Mouse (Mus musculus): ENCODE measurements around the gene Kif3a. TPM values are rescaled to one million over a fixed set of nuclear protein-coding genes. Genes with fewer than 3 reads are reported as not detected.

The Kif3a gene
- polyA plus RNA-seq, 1 experiment from 2014 or later, result 38.6 TPM

DNA sequence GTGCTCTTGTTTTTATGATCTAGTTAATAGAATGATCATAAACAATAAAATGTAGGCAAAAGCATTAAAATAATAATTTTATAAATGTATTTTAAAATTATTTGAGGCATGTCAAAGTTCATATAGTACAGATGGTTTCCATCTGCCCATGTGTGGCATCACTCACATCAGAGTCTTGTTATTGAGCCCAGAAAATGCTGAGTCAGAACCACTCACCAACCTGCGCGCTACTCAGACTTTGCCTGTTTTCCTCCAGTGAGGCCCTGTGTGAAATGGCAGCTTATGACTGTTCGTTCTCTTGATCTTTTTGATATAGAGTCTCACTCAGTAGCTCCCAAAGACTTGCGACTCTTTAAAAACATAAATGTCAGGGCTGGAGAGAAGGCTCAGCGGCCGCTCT, 18.3 kb downstream of the Kif3a start:
- 70% methylated on average over 6 of the region's 6 CpGs for WGBS (ENCODE audit: insufficient replicate concordance)
- Histone ChIP-seq H3K36me3 (ENCODE audit: control insufficient read depth, insufficient read depth, low read length) (peaks cover 10% of the 10 kb centered on the region; the same call in 1 of the 2 replicates), H3K27ac (ENCODE audit: low read depth, low read length) (no peak overlapping the region)

DNA sequence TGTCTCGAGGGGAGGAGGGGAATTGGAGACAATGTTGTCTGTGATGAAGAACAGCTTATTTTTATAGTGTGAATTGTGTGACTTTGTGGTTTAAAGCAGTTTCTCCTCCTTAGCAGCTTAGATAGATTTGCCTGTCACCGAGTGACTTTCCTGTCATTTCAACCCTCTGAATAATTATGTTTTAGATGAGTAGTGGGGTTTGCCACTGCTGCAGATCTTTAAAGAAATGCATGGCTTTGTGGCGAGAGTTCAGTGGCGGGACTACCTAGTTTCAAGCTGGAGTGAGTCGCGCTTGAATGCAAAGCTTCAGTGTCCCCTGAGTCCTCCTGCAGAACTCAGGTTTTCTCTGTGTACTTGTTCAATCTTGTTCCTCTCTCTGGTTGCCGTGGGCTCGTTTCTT, 21.1 kb downstream of the Kif3a start:
- no peak for ATAC-seq (replicated peaks; ENCODE audit: insufficient number of reproducible peaks, low FRiP score, low TSS enrichment)
- no peaks in the 10 kb centered on the region for H3K27me3 ChIP-seq (ENCODE audit: control insufficient read depth, insufficient read depth, low read length)
- H3K36me3 ChIP-seq (ENCODE audit: control insufficient read depth, insufficient read depth, low read length), result 0 out of 2 replicates have a peak, but pooled peaks cover 6% of the 10 kb centered on the region
- no peak overlapping the region for H3K27ac ChIP-seq (ENCODE audit: low read depth, low read length)
- H3K9ac ChIP-seq (ENCODE audit: low read depth, low read length), result no peak overlapping the region
- 83% methylated on average over 8 of the region's 8 CpGs for WGBS (ENCODE audit: insufficient replicate concordance)
- no peaks in the 10 kb centered on the region for H3K9me3 ChIP-seq (replicated peaks; ENCODE audit: control insufficient read depth, low read length)
- no peak overlapping the region for H3K4me2 ChIP-seq
- no peaks in the 10 kb centered on the region for H3K4me1 ChIP-seq (ENCODE audit: control insufficient read depth, insufficient read depth, low read length)
- H3K4me3 ChIP-seq (ENCODE audit: low read depth, low read length), result no peak overlapping the region

More for the DNA sequence above, 18.3 kb downstream of the Kif3a start:
- Histone ChIP-seq H3K4me1 (ENCODE audit: control insufficient read depth, insufficient read depth, low read length) (no peaks in the 10 kb centered on the region), H3K4me3 (ENCODE audit: low read depth, low read length) (no peak overlapping the region), H3K9ac (ENCODE audit: low read depth, low read length) (no peak overlapping the region), H3K4me2 (no peak overlapping the region), H3K9me3 (replicated peaks; ENCODE audit: control insufficient read depth, low read length) (no peaks in the 10 kb centered on the region), H3K27me3 (ENCODE audit: control insufficient read depth, insufficient read depth, low read length) (no peaks in the 10 kb centered on the region)
- no peak for ATAC-seq (replicated peaks; ENCODE audit: insufficient number of reproducible peaks, low FRiP score, low TSS enrichment)

DNA sequence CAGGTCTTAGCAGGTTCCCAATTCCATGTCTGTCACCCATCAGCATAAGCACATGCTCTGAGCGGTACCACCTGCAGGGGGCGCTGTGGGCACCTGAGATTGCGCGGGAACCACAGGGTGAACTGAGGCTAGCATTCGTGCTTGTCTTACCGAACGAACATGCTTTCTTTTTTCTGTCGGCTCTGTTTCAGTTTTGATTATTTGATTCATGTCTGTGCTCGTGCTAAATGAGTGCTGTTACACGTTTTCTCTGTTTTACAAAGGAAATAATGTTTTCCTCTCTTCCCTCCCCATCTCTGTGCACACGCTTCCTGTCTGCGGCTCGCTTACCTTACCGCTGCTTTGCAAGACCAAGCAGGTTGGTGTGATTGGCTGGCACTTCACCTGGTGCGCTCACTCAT, 23.2 kb downstream of the Kif3a start:
- no peak for ATAC-seq (replicated peaks; ENCODE audit: insufficient number of reproducible peaks, low FRiP score, low TSS enrichment)

GRCm38 (mm10) chr11:53591116-53591515, 23.9 kb downstream of the Kif3a start:
- H3K4me3 ChIP-seq (ENCODE audit: low read depth, low read length), result no peak overlapping the region
- H3K4me1 ChIP-seq (ENCODE audit: control insufficient read depth, insufficient read depth, low read length), result no peaks in the 10 kb centered on the region
- H3K27ac ChIP-seq (ENCODE audit: low read depth, low read length), result no peak overlapping the region
- H3K9ac ChIP-seq (ENCODE audit: low read depth, low read length), result no peak overlapping the region
- H3K4me2 ChIP-seq, result no peak overlapping the region
- no peaks in the 10 kb centered on the region for H3K27me3 ChIP-seq (ENCODE audit: control insufficient read depth, insufficient read depth, low read length)
- ATAC-seq (replicated peaks; ENCODE audit: insufficient number of reproducible peaks, low FRiP score, low TSS enrichment), result no peak
- no peaks in the 10 kb centered on the region for H3K9me3 ChIP-seq (replicated peaks; ENCODE audit: control insufficient read depth, low read length)
- H3K36me3 ChIP-seq (ENCODE audit: control insufficient read depth, insufficient read depth, low read length), result 0 out of 2 replicates have a peak, but pooled peaks cover 4% of the 10 kb centered on the region
- WGBS (ENCODE audit: insufficient replicate concordance), result 88% methylated on average over 5 of the region's 5 CpGs

More for the DNA sequence above, 23.2 kb downstream of the Kif3a start:
- Histone ChIP-seq H3K9ac (ENCODE audit: low read depth, low read length) (no peak overlapping the region), H3K4me2 (peak overlapping the region; percentile 37), H3K9me3 (replicated peaks; ENCODE audit: control insufficient read depth, low read length) (no peaks in the 10 kb centered on the region), H3K36me3 (ENCODE audit: control insufficient read depth, insufficient read depth, low read length) (0 out of 2 replicates have a peak, but pooled peaks cover 6% of the 10 kb centered on the region), H3K4me3 (ENCODE audit: low read depth, low read length) (no peak overlapping the region), H3K4me1 (ENCODE audit: control insufficient read depth, insufficient read depth, low read length) (no peaks in the 10 kb centered on the region), H3K27me3 (ENCODE audit: control insufficient read depth, insufficient read depth, low read length) (no peaks in the 10 kb centered on the region), H3K27ac (ENCODE audit: low read depth, low read length) (no peak overlapping the region)
- WGBS (ENCODE audit: insufficient replicate concordance), result 39% methylated on average over 15 of the region's 15 CpGs

DNA sequence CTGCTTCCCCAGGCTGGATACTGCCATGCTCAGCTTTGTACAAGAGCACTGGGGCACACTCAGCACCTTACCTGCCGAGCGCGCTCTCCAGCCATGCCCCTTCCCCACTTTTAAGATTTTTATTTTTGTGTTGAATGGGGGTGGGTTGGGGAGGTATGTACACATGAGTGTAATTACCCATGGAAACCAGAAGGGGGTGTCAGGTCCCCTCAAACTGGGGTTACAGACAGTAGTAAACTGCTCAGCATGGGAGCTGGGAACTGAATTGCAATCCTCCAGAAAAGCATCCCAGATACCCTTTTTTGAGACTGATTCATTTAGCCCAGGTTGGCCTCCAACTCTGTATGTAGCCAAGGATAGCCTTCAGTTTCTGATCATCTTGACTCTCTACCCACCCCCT, 37.8 kb downstream of the Kif3a start:
- Histone ChIP-seq H3K27me3 (ENCODE audit: control insufficient read depth, insufficient read depth, low read length) (no peaks in the 10 kb centered on the region), H3K27ac (ENCODE audit: low read depth, low read length) (no peak overlapping the region), H3K4me3 (ENCODE audit: low read depth, low read length) (no peak overlapping the region), H3K9ac (ENCODE audit: low read depth, low read length) (no peak overlapping the region), H3K4me2 (no peak overlapping the region; the same call in 1 of the 2 replicates), H3K4me1 (ENCODE audit: control insufficient read depth, insufficient read depth, low read length) (0 out of 2 replicates have a peak, but pooled peaks cover 7% of the 10 kb centered on the region), H3K36me3 (ENCODE audit: control insufficient read depth, insufficient read depth, low read length) (no peaks in the 10 kb centered on the region), H3K9me3 (replicated peaks; ENCODE audit: control insufficient read depth, low read length) (no peaks in the 10 kb centered on the region)
- WGBS (ENCODE audit: insufficient replicate concordance), result 78% methylated on average over 3 of the region's 3 CpGs
- ATAC-seq (replicated peaks; ENCODE audit: insufficient number of reproducible peaks, low FRiP score, low TSS enrichment), result no peak

DNA sequence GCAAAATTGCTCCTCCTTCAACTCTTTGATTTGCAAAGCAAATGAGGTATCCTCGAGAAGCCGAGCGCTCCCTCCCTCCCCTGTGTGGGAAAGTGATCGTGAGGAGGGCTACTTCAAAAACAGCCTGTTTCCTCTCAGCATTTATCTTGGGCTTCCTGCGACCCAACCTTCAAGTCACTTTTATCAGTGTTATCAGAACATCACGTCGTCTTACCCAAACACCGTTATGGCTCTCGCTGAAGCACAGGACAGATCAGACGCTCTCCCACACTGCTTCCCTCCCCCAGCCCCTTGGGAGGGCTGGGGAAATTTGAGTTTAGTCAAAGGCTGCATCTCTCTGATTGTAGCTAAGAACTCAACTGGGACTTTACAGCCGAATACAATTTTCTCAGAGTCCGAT, 38.4 kb downstream of the Kif3a start:
- Histone ChIP-seq H3K4me3 (ENCODE audit: low read depth, low read length) (no peak overlapping the region), H3K9me3 (replicated peaks; ENCODE audit: control insufficient read depth, low read length) (no peaks in the 10 kb centered on the region), H3K4me1 (ENCODE audit: control insufficient read depth, insufficient read depth, low read length) (0 out of 2 replicates have a peak, but pooled peaks cover 7% of the 10 kb centered on the region), H3K36me3 (ENCODE audit: control insufficient read depth, insufficient read depth, low read length) (no peaks in the 10 kb centered on the region), H3K9ac (ENCODE audit: low read depth, low read length) (no peak overlapping the region), H3K27me3 (ENCODE audit: control insufficient read depth, insufficient read depth, low read length) (no peaks in the 10 kb centered on the region), H3K4me2 (peak overlapping the region; percentile 49), H3K27ac (ENCODE audit: low read depth, low read length) (no peak overlapping the region)
- WGBS (ENCODE audit: insufficient replicate concordance), result 4% methylated on average over 12 of the region's 12 CpGs
- no peak for ATAC-seq (replicated peaks; ENCODE audit: insufficient number of reproducible peaks, low FRiP score, low TSS enrichment)

GRCm38 (mm10) chr11:53609231-53609630, 42.1 kb downstream of the Kif3a start:
- no peak overlapping the region for H3K4me2 ChIP-seq
- ATAC-seq (replicated peaks; ENCODE audit: insufficient number of reproducible peaks, low FRiP score, low TSS enrichment), result no peak
- H3K4me3 ChIP-seq (ENCODE audit: low read depth, low read length), result no peak overlapping the region
- H3K27ac ChIP-seq (ENCODE audit: low read depth, low read length), result no peak overlapping the region
- 0 out of 2 replicates have a peak, but pooled peaks cover 7% of the 10 kb centered on the region for H3K4me1 ChIP-seq (ENCODE audit: control insufficient read depth, insufficient read depth, low read length)
- H3K9ac ChIP-seq (ENCODE audit: low read depth, low read length), result no peak overlapping the region
- 79% methylated on average over 6 of the region's 6 CpGs for WGBS (ENCODE audit: insufficient replicate concordance)
- no peaks in the 10 kb centered on the region for H3K27me3 ChIP-seq (ENCODE audit: control insufficient read depth, insufficient read depth, low read length)
- no peaks in the 10 kb centered on the region for H3K36me3 ChIP-seq (ENCODE audit: control insufficient read depth, insufficient read depth, low read length)
- no peaks in the 10 kb centered on the region for H3K9me3 ChIP-seq (replicated peaks; ENCODE audit: control insufficient read depth, low read length)

DNA sequence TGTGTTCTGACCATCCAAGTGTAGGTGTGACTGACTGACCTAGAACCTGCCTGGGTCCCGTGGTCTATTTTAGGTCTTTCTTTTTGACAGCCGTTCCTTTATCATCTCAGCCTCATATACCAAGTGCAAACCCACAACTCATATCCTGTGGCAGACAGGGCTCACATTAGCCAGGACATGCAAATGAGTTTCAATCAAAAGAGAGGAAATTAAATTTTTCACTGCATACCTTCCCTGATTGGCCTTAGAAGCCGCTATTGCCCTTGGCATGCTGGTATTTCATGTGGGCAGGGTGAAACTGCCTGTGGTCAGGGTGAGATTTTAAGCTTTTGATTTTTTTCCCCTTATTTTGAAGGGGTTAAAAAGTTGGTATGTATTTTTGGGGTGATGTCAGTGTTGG, 42.5 kb downstream of the Kif3a start:
- Histone ChIP-seq H3K9me3 (replicated peaks; ENCODE audit: control insufficient read depth, low read length) (no peaks in the 10 kb centered on the region), H3K36me3 (ENCODE audit: control insufficient read depth, insufficient read depth, low read length) (no peaks in the 10 kb centered on the region), H3K27ac (ENCODE audit: low read depth, low read length) (no peak overlapping the region), H3K4me1 (ENCODE audit: control insufficient read depth, insufficient read depth, low read length) (0 out of 2 replicates have a peak, but pooled peaks cover 7% of the 10 kb centered on the region), H3K4me2 (no peak overlapping the region), H3K4me3 (ENCODE audit: low read depth, low read length) (no peak overlapping the region), H3K9ac (ENCODE audit: low read depth, low read length) (no peak overlapping the region), H3K27me3 (ENCODE audit: control insufficient read depth, insufficient read depth, low read length) (no peaks in the 10 kb centered on the region)
- 73% methylated on average over 3 of the region's 3 CpGs for WGBS (ENCODE audit: insufficient replicate concordance)
- ATAC-seq (replicated peaks; ENCODE audit: insufficient number of reproducible peaks, low FRiP score, low TSS enrichment), result no peak

DNA sequence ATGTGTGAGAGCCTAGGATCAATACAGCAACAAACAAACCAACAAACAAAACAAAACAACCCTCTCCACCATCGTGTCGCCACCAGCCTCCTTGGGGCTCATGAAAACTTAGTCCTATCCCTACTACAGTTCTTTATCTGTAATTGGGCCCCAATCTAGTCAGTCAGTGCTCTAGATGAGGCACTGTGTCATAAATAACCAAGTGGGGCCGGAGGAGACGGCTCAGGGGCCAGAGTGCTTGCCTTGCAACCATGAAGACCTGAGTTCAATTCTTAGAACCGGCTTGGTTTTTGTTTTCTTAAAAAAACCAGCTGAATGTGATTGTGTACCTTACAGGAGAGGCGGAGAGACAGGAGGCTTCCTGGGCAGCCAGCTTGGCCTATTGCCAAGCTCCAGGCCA, 48.0 kb downstream of the Kif3a start:
- Histone ChIP-seq H3K9ac (ENCODE audit: low read depth, low read length) (no peak overlapping the region), H3K36me3 (ENCODE audit: control insufficient read depth, insufficient read depth, low read length) (no peaks in the 10 kb centered on the region)

More for the DNA sequence above, 48.0 kb downstream of the Kif3a start:
- H3K4me1 ChIP-seq (ENCODE audit: control insufficient read depth, insufficient read depth, low read length), result no peaks in the 10 kb centered on the region
- no peak overlapping the region for H3K4me2 ChIP-seq
- 66% methylated on average over 6 of the region's 6 CpGs for WGBS (ENCODE audit: insufficient replicate concordance)
- no peak for ATAC-seq (replicated peaks; ENCODE audit: insufficient number of reproducible peaks, low FRiP score, low TSS enrichment)
- no peak overlapping the region for H3K4me3 ChIP-seq (ENCODE audit: low read depth, low read length)
- no peaks in the 10 kb centered on the region for H3K27me3 ChIP-seq (ENCODE audit: control insufficient read depth, insufficient read depth, low read length)
- H3K9me3 ChIP-seq (replicated peaks; ENCODE audit: control insufficient read depth, low read length), result no peaks in the 10 kb centered on the region
- H3K27ac ChIP-seq (ENCODE audit: low read depth, low read length), result no peak overlapping the region
